Mouse (Mus musculus): ENCODE measurements around the gene Masp1. TPM values are rescaled to one million over a fixed set of nuclear protein-coding genes. Genes with fewer than 3 reads are reported as not detected.

Gene Masp1
- total RNA-seq, 1 experiment = 2.8 TPM

DNA sequence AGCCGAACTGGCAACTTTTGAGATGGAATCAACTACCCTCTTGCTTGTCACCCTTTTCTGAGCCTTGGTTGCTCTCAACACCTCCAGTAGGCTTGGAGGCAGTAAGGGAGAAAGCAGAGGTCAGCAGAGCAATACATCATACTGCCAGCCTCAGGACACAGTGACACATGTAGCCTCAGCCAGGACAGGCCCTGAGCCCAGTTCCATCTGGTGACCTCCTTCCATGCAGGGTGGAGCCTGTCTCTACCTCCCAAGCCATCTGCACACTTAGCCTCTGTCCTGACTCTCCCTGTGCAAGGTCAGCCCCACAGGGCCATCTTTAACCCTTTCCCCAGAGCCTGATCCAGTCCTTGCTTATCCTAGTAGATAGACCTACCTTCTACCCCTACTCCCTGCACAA, 92.9 kb downstream of the Masp1 start:
- H3K9ac ChIP-seq (ENCODE audit: insufficient read depth, low read depth, low read length, poor library complexity, severe bottlenecking) = no peak overlapping the region
- H3K4me3 ChIP-seq (ENCODE audit: insufficient read depth in 1 of 2, low read depth in 1 of 2, low read length in 2 of 2, poor library complexity in 1 of 2, severe bottlenecking in 1 of 2) = no peak overlapping the region
- H3K36me3 ChIP-seq (ENCODE audit: control insufficient read depth, insufficient read depth, low read length, poor library complexity, severe bottlenecking) = no peaks in the 10 kb centered on the region
- no peak overlapping the region for H3K27ac ChIP-seq (ENCODE audit: insufficient read depth, low read depth, low read length, poor library complexity, severe bottlenecking)
- in situ Hi-C loops (cut with MboI; ENCODE audit: low sequenced_read_pairs in 2 of 2, unreplicated experiment in 2 of 2) = no loop called here
- H3K4me1 ChIP-seq (ENCODE audit: control insufficient read depth in 2 of 2, insufficient read depth in 2 of 2, low read length in 2 of 2, poor library complexity in 1 of 2) = peaks cover 0 to 4% of the 10 kb centered on the region in 2 experiments; a peak in 1 of 4 replicates
- no peaks in the 10 kb centered on the region for H3K9me3 ChIP-seq (ENCODE audit: control insufficient read depth, insufficient read depth, low read depth, low read length)
- TF ChIP-seq HCFC1 (IDR thresholded peaks at IDR 0.05; ENCODE audit: borderline replicate concordance, insufficient read depth, low read length) (no peak), ZC3H11A (IDR thresholded peaks at IDR 0.05; ENCODE audit: borderline replicate concordance, low read depth, low read length) (no peak), ZNF384 (IDR thresholded peaks at IDR 0.05; ENCODE audit: low read depth, low read length) (no peak), MAFK (IDR thresholded peaks at IDR 0.05; ENCODE audit: insufficient read depth, low read depth, low read length) (no peak), CHD2 (IDR thresholded peaks at IDR 0.05; ENCODE audit: low read depth, low read length) (no peak)
- DNase-seq (ENCODE audit: low read depth, low spot score) = no peak

DNA sequence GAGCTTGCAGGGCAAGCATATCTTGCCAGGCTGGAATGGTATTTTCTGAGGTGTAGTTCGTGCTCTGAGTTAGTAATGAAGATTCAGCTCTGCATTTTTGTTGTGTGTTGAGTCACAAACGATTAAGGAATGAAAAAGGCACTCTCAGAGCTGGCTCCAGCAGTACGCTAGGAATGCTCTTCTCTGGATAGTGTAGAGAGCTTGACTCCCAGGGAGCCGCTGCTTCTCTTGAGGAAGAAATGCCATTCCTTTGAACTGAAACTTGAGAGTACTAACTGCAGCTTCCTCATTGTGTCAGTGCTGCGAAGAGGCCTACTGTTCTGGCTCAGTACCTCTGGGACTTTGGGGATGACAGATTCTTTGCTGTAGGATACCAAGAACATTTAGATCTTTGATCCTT, 96.8 kb downstream of the Masp1 start:
- H3K4me1 ChIP-seq (ENCODE audit: control insufficient read depth in 2 of 2, insufficient read depth in 2 of 2, low read length in 2 of 2, poor library complexity in 1 of 2) = no peaks in the 10 kb centered on the region
- H3K4me3 ChIP-seq (ENCODE audit: insufficient read depth in 1 of 2, low read depth in 1 of 2, low read length in 2 of 2, poor library complexity in 1 of 2, severe bottlenecking in 1 of 2) = no peak overlapping the region
- H3K27ac ChIP-seq (ENCODE audit: insufficient read depth, low read depth, low read length, poor library complexity, severe bottlenecking) = no peak overlapping the region
- in situ Hi-C loops (cut with MboI; ENCODE audit: low sequenced_read_pairs in 2 of 2, unreplicated experiment in 2 of 2) = loop anchor here in 1 of 2 experiments (25.0 kb wide), 1 partner anchor 262 kb away; no protein-coding TSS in a partner anchor
- DNase-seq (ENCODE audit: low read depth, low spot score) = no peak
- H3K9ac ChIP-seq (ENCODE audit: insufficient read depth, low read depth, low read length, poor library complexity, severe bottlenecking) = no peak overlapping the region
- no peaks in the 10 kb centered on the region for H3K9me3 ChIP-seq (ENCODE audit: control insufficient read depth, insufficient read depth, low read depth, low read length)
- TF ChIP-seq HCFC1 (IDR thresholded peaks at IDR 0.05; ENCODE audit: borderline replicate concordance, insufficient read depth, low read length) (no peak), ZC3H11A (IDR thresholded peaks at IDR 0.05; ENCODE audit: borderline replicate concordance, low read depth, low read length) (no peak), ZNF384 (IDR thresholded peaks at IDR 0.05; ENCODE audit: low read depth, low read length) (no peak), MAFK (IDR thresholded peaks at IDR 0.05; ENCODE audit: insufficient read depth, low read depth, low read length) (no peak), CHD2 (IDR thresholded peaks at IDR 0.05; ENCODE audit: low read depth, low read length) (no peak)
- no peaks in the 10 kb centered on the region for H3K36me3 ChIP-seq (ENCODE audit: control insufficient read depth, insufficient read depth, low read length, poor library complexity, severe bottlenecking)

DNA sequence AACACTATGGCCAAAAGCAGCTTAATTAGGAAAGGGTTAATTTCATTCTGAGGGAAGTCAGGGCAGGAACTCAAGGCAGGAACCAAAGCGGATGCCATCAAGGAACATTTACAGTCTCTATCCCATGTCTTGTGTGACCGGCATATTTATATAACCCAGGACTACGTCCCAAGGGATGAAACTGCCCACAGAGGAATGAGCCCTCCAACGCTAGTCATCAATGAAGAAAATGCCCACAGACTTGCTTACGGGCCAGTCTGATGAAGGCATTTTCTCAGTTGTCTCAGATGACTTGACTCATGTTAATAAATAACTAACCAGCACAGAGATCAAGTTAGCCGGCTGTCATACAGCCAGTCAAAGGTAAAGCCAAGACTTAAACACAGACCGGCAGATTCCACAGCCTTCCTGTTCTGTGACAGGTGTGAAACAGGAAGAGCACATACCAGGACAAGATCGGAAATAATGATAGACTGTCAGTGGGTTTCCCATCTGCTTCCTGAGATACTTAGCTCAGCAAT, 101.0 kb downstream of the Masp1 start:
- no peaks in the 10 kb centered on the region for H3K9me3 ChIP-seq (ENCODE audit: control insufficient read depth, insufficient read depth, low read depth, low read length)
- TF ChIP-seq HCFC1 (IDR thresholded peaks at IDR 0.05; ENCODE audit: borderline replicate concordance, insufficient read depth, low read length) (no peak), ZNF384 (IDR thresholded peaks at IDR 0.05; ENCODE audit: low read depth, low read length) (no peak), CHD2 (IDR thresholded peaks at IDR 0.05; ENCODE audit: low read depth, low read length) (no peak), ZC3H11A (IDR thresholded peaks at IDR 0.05; ENCODE audit: borderline replicate concordance, low read depth, low read length) (no peak), MAFK (IDR thresholded peaks at IDR 0.05; ENCODE audit: insufficient read depth, low read depth, low read length) (no peak)
- H3K27ac ChIP-seq (ENCODE audit: insufficient read depth, low read depth, low read length, poor library complexity, severe bottlenecking) = no peak overlapping the region
- H3K4me3 ChIP-seq (ENCODE audit: insufficient read depth in 1 of 2, low read depth in 1 of 2, low read length in 2 of 2, poor library complexity in 1 of 2, severe bottlenecking in 1 of 2) = no peak overlapping the region
- DNase-seq (ENCODE audit: low read depth, low spot score) = no peak
- no peak overlapping the region for H3K9ac ChIP-seq (ENCODE audit: insufficient read depth, low read depth, low read length, poor library complexity, severe bottlenecking)
- H3K36me3 ChIP-seq (ENCODE audit: control insufficient read depth, insufficient read depth, low read length, poor library complexity, severe bottlenecking) = no peaks in the 10 kb centered on the region
- H3K4me1 ChIP-seq (ENCODE audit: control insufficient read depth in 2 of 2, insufficient read depth in 2 of 2, low read length in 2 of 2, poor library complexity in 1 of 2) = peaks cover 3 to 5% of the 10 kb centered on the region in 2 experiments; a peak in 2 of 4 replicates
- in situ Hi-C loops (cut with MboI; ENCODE audit: low sequenced_read_pairs in 2 of 2, unreplicated experiment in 2 of 2) = loop anchor here in 1 of 2 experiments (25.0 kb wide), 1 partner anchor 257 kb away; no protein-coding TSS in a partner anchor

DNA sequence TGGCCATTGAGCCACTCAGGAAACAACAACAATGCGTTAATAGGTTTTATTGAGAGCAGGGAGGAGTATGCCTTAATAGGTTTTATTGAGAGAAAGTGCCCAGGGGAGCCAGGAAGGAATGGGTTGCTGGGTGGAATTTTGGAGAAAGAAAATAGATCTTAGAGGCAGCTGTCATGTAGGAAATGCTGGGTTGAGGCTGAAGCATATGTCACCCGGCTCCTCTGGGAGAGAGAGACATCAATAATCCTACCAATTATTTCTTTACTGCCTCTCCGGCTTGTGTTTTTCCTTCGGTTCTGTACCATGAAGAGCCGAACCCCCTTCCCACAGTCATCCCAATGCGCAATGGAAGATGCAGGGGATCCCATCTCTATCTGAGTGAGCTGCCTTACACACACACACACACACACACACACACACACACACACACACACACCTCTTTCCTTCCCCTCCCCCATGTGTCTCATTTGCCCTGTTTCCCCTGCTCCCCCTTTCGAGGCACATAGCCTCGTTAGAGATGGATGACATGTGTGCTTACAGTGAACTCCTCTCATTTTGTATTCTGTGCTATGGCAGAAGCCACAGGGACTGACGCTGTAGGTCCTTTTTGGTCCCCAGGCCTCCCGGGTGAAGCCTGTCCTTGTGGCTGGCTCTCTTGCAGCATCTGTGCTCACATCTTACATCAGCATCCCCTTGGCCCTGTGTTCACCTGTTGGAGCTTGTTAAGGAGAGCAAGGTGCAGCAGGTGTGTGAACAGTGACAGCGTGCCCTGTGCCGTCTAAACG, 103.0 kb downstream of the Masp1 start:
- H3K4me1 ChIP-seq (ENCODE audit: control insufficient read depth in 2 of 2, insufficient read depth in 2 of 2, low read length in 2 of 2, poor library complexity in 1 of 2) = peaks cover 3 to 5% of the 10 kb centered on the region in 2 experiments; a peak in 2 of 4 replicates
- H3K9me3 ChIP-seq (ENCODE audit: control insufficient read depth, insufficient read depth, low read depth, low read length) = no peaks in the 10 kb centered on the region
- TF ChIP-seq CHD2 (IDR thresholded peaks at IDR 0.05; ENCODE audit: low read depth, low read length) = no peak
- in situ Hi-C loops (cut with MboI; ENCODE audit: low sequenced_read_pairs in 2 of 2, unreplicated experiment in 2 of 2) = loop anchor here in 1 of 2 experiments (25.0 kb wide), 1 partner anchor 255 kb away; no protein-coding TSS in a partner anchor
- DNase-seq (ENCODE audit: low read depth, low spot score) = no peak
- no peaks in the 10 kb centered on the region for H3K36me3 ChIP-seq (ENCODE audit: control insufficient read depth, insufficient read depth, low read length, poor library complexity, severe bottlenecking)
- no peak overlapping the region for H3K9ac ChIP-seq (ENCODE audit: insufficient read depth, low read depth, low read length, poor library complexity, severe bottlenecking)
- H3K27ac ChIP-seq (ENCODE audit: insufficient read depth, low read depth, low read length, poor library complexity, severe bottlenecking) = no peak overlapping the region; the same call in 1 of the 2 replicates
- no peak overlapping the region for H3K4me3 ChIP-seq (ENCODE audit: insufficient read depth in 1 of 2, low read depth in 1 of 2, low read length in 2 of 2, poor library complexity in 1 of 2, severe bottlenecking in 1 of 2)
